Mouse (Mus musculus): ENCODE measurements at regions not wholly inside any gene's neighbourhood (a gene's known extent, or its start where the extent isn't known, plus 50 kb on each side); places are given as distances from the start of the nearest gene placed in this dataset.

DNA sequence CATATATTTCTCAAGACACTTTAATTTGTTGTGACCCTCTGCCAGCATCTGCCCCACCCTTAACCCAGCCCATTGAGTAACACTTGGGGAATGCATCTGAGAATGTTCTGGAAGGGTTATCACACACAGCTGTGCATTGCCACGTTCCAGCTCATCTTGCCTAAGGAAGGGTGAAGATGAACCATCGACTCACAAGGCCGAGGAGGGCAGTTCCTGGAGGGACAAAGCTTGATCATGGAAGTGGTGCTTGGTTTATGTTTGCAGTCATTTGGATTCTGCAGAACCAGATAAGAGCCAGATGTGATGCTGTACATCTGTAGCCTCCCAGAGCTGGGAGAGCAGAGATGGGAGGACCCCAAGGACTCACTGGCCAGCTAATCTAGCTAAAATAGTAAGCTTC lies 136.1 kb upstream of the Klf3 start:
- dilution Hi-C loops (cut with MboI; ENCODE audit: extremely low pct_ligation_motif_present, extremely low pct_unique_long_range_greater_than_20kb, low sequenced_read_pairs), result no loop called here
- Histone ChIP-seq H3K27me3 (replicated peaks) (peaks cover 11% of the 10 kb centered on the region), H3K36me3 (replicated peaks in 1 of 2; ENCODE audit: control insufficient read depth in 1 of 2, insufficient read depth in 1 of 2, low read length in 1 of 2) (no peaks in the 10 kb centered on the region), H3K4me1 (ENCODE audit: control insufficient read depth in 1 of 2, insufficient read depth in 2 of 2) (peaks cover 5 to 19% of the 10 kb centered on the region in 2 experiments; a peak in 3 of 4 replicates), H3K9ac (ENCODE audit: insufficient read depth, low read depth) (no peak overlapping the region), H3K27ac (ENCODE audit: insufficient read depth, low read depth) (no peak overlapping the region), H3K79me2 (replicated peaks; ENCODE audit: control insufficient read depth, extremely low read depth, insufficient read depth, poor library complexity, severe bottlenecking) (no peaks in the 10 kb centered on the region), H3K4me3 (replicated peaks in 1 of 3; ENCODE audit: low read depth in 2 of 3, low read length in 2 of 3, poor library complexity in 1 of 3) (no peak overlapping the region), H3K4me2 (ENCODE audit: insufficient read depth, low read depth, poor library complexity, severe bottlenecking) (no peak overlapping the region), H3K9me3 (replicated peaks; ENCODE audit: low read length) (no peaks in the 10 kb centered on the region)
- TF ChIP-seq CHD1 (IDR thresholded peaks at IDR 0.05; ENCODE audit: low read depth, low read length), result no peak
- no peak for TF ChIP-seq SIN3A (IDR thresholded peaks at IDR 0.05; ENCODE audit: low read length)
- TF ChIP-seq GABPA (IDR thresholded peaks at IDR 0.05; ENCODE audit: insufficient replicate concordance, low read depth, low read length), result no peak
- no peak for TF ChIP-seq JUND (conservative IDR thresholded peaks at IDR 0.05; ENCODE audit: low read depth, low read length)
- no peak for TF ChIP-seq USF1 (IDR thresholded peaks at IDR 0.05; ENCODE audit: low read depth, low read length)
- no peak for TF ChIP-seq JUN (IDR thresholded peaks at IDR 0.05; ENCODE audit: insufficient read depth, low read depth, low read length)
- no peak for TF ChIP-seq CTCF (conservative IDR thresholded peaks at IDR 0.05 in 1 of 2, IDR thresholded peaks at IDR 0.05 in 1 of 2; ENCODE audit: low read depth in 2 of 2, low read length in 2 of 2)
- TF ChIP-seq EP300 (IDR thresholded peaks at IDR 0.05; ENCODE audit: low read length), result no peak
- no peak for TF ChIP-seq PAX5 (IDR thresholded peaks at IDR 0.05; ENCODE audit: low read length)
- no peak for TF ChIP-seq ZC3H11A (IDR thresholded peaks at IDR 0.05; ENCODE audit: low read depth, low read length)
- no peak for TF ChIP-seq RCOR1 (conservative IDR thresholded peaks at IDR 0.05; ENCODE audit: low read depth, low read length)
- TF ChIP-seq ZKSCAN1 (IDR thresholded peaks at IDR 0.05; ENCODE audit: borderline replicate concordance, low read depth, low read length), result no peak
- TF ChIP-seq SMC3 (IDR thresholded peaks at IDR 0.05; ENCODE audit: low read depth, low read length), result no peak
- TF ChIP-seq MAX (IDR thresholded peaks at IDR 0.05; ENCODE audit: low read length), result no peak
- TF ChIP-seq UBTF (IDR thresholded peaks at IDR 0.05; ENCODE audit: low read depth, low read length), result no peak
- TF ChIP-seq ELF1 (IDR thresholded peaks at IDR 0.05; ENCODE audit: low read depth, low read length), result no peak
- no peak for TF ChIP-seq ZMIZ1 (IDR thresholded peaks at IDR 0.05; ENCODE audit: low read depth, low read length)
- TF ChIP-seq BHLHE40 (IDR thresholded peaks at IDR 0.05; ENCODE audit: low read depth, low read length), result no peak
- in situ Hi-C loops (cut with MboI; ENCODE audit: low pct_ligation_motif_present, low pct_unique_long_range_greater_than_20kb, low sequenced_read_pairs), result no loop called here
- no peak for DNase-seq (ENCODE audit: extremely low read depth)

- in situ Hi-C loops (cut with MboI; ENCODE audit: low pct_ligation_motif_present, low pct_unique_long_range_greater_than_20kb, low sequenced_read_pairs), result no loop called here
- DNase-seq (ENCODE audit: extremely low read depth), result no peak
- no peaks in the 10 kb centered on the region for H3K9me3 ChIP-seq (replicated peaks; ENCODE audit: low read length)
- no peaks in the 10 kb centered on the region for H3K27me3 ChIP-seq (replicated peaks)
- no peak overlapping the region for H3K9ac ChIP-seq (ENCODE audit: insufficient read depth, low read depth)
- H3K36me3 ChIP-seq (replicated peaks in 1 of 2; ENCODE audit: control insufficient read depth in 1 of 2, insufficient read depth in 1 of 2, low read length in 1 of 2), result no peaks in the 10 kb centered on the region
- no peaks in the 10 kb centered on the region for H3K79me2 ChIP-seq (replicated peaks; ENCODE audit: control insufficient read depth, extremely low read depth, insufficient read depth, poor library complexity, severe bottlenecking)
- peaks cover 3 to 30% of the 10 kb centered on the region in 2 experiments; a peak in 2 of 4 replicates for H3K4me1 ChIP-seq (ENCODE audit: control insufficient read depth in 1 of 2, insufficient read depth in 2 of 2)
- TF ChIP-seq TCF12 (IDR thresholded peaks at IDR 0.05; ENCODE audit: low read depth, low read length), result no peak
- no peak for TF ChIP-seq ETS1 (conservative IDR thresholded peaks at IDR 0.05; ENCODE audit: low read depth, low read length)
- TF ChIP-seq MXI1 (IDR thresholded peaks at IDR 0.05; ENCODE audit: low read depth, low read length), result no peak
- TF ChIP-seq MAZ (IDR thresholded peaks at IDR 0.05; ENCODE audit: low read depth, low read length), result no peak
- no peak for TF ChIP-seq MYC (IDR thresholded peaks at IDR 0.05; ENCODE audit: low read depth, low read length)
- no peak for TF ChIP-seq ZMIZ1 (IDR thresholded peaks at IDR 0.05; ENCODE audit: low read depth, low read length)
- no peak for TF ChIP-seq ELF1 (IDR thresholded peaks at IDR 0.05; ENCODE audit: low read depth, low read length)
- TF ChIP-seq MEF2A (IDR thresholded peaks at IDR 0.05; ENCODE audit: borderline replicate concordance, low read depth, low read length), result no peak
- TF ChIP-seq GABPA (IDR thresholded peaks at IDR 0.05; ENCODE audit: insufficient replicate concordance, low read depth, low read length), result no peak
- TF ChIP-seq HCFC1 (IDR thresholded peaks at IDR 0.05; ENCODE audit: low read depth, low read length), result no peak
- dilution Hi-C loops (cut with MboI; ENCODE audit: extremely low pct_ligation_motif_present, extremely low pct_unique_long_range_greater_than_20kb, low sequenced_read_pairs), result no loop called here
- no peak overlapping the region for H3K4me2 ChIP-seq (ENCODE audit: insufficient read depth, low read depth, poor library complexity, severe bottlenecking)
- H3K27ac ChIP-seq (ENCODE audit: insufficient read depth, low read depth), result no peak overlapping the region
- H3K4me3 ChIP-seq (replicated peaks in 1 of 3; ENCODE audit: low read depth in 2 of 3, low read length in 2 of 3, poor library complexity in 1 of 3), result no peak overlapping the region
These were observed 129.3 kb upstream of the Klf3 start for GRCm38 (mm10) chr5:64673861-64674260.

All from CH12.LX (cell line).